Mouse (Mus musculus) forebrain, embryonic 11.5 days (tissue): ENCODE data around the gene Dapk1. TPM values are rescaled to one million over a fixed set of nuclear protein-coding genes. Genes with fewer than 3 reads are reported as not detected.

Experiments used
- ATAC-seq: fragments of 200-750 bp; cut with Nextera tagmentation; replicated peaks from 2 replicates; pipeline ENCODE4 v1.8.0; 2017; ENCODE audit warnings: moderate TSS enrichment; ENCODE audit not compliant: low FRiP score
- DNase-seq: peaks from one replicate; pipeline ENCODE4 v3.0.0-alpha.2; 2017; ENCODE audit warnings: low spot score
- H3K27ac ChIP-seq: fragments of 300-500 bp; sonication (generic); 2 replicates; pipeline ENCODE4 v1.5.1; 2014; ENCODE audit warnings: low read depth, low read length
- H3K27me3 ChIP-seq: fragments of 300-500 bp; sonication (generic); 2 replicates; pipeline ENCODE4 v1.6.1; 2014; ENCODE audit warnings: mild to moderate bottlenecking, low read length, mixed read lengths; ENCODE audit not compliant: control insufficient read depth, insufficient read depth
- H3K36me3 ChIP-seq: fragments of 300-500 bp; sonication (generic); 2 replicates; pipeline ENCODE4 v1.6.1; 2014; ENCODE audit warnings: mild to moderate bottlenecking, low read length, moderate library complexity, mixed read lengths; ENCODE audit not compliant: control insufficient read depth, insufficient read depth
- H3K4me1 ChIP-seq: fragments of 300-500 bp; sonication (generic); replicated peaks from 2 replicates; pipeline ENCODE4 v1.6.1; 2014; ENCODE audit warnings: low read length, mixed read lengths; ENCODE audit not compliant: control insufficient read depth, insufficient read depth
- H3K4me2 ChIP-seq: fragments of 300-500 bp; sonication (generic); 2 replicates; pipeline ENCODE4 v1.6.1; 2014; ENCODE audit warnings: low read depth, mild to moderate bottlenecking, low read length, moderate library complexity, mixed read lengths; ENCODE audit not compliant: severe bottlenecking
- H3K4me3 ChIP-seq: fragments of 300-500 bp; sonication (generic); 2 replicates; pipeline ENCODE4 v1.5.1; 2014; ENCODE audit warnings: low read depth, low read length
- H3K9ac ChIP-seq: fragments of 300-500 bp; sonication (generic); 2 replicates; pipeline ENCODE4 v1.6.1; 2014; ENCODE audit warnings: low read length
- H3K9me3 ChIP-seq: fragments of 300-500 bp; sonication (generic); 2 replicates; pipeline ENCODE4 v1.6.1; 2016; ENCODE audit warnings: low read length, mixed read lengths; ENCODE audit not compliant: control insufficient read depth
- WGBS: fragments of 180-500 bp; shearing (Covaris S2); extraction: QIAGEN DNeasy Blood & Tissue Kit; methylation state at CpG from one replicate; pipeline ENCODE4 v1.1.7; 2014; 5-methylcytosine and 5-hydroxymethylcytosine counted together
- polyA plus RNA-seq: library from polyadenylated mRNA; unstranded; fragments of >200 nt; fragmentation: Nextera tagmentation; extraction: Ambion mirVana; gene quantifications from 2 replicates; pipeline ENCODE4 v1.2.1, GENCODE M21; 2014

Gene Dapk1
- polyA plus RNA-seq, 1 experiment from 2014 or later = 25.3 TPM

DNA sequence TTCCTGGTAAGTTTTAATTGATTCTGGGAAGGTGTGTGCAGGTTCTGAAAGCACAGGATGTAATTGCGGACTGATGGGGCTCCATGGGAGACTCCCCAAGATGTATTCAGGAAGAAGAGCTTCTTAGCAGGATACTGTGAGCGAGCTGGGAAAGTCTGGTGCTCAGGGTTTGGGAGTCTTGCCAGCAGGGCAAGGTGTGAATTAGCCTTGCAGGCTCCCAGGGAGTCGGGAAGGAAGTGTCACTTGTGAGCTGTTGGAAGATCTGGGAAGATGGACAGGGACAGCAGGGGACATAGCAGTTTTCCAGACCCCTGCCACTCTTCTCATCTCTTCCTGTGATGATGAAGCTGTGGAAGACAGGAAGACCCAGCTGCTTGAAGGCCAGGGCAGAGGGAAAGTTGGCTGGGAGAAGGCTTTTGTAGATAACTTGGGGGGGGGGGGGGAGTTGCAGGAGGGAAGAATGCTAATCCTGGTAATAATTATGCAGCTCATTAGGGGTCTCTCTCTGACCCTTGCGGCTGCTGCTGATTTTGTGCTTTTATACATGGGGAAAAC is 19.7 kb downstream of the Dapk1 start:
- no peak for ATAC-seq
- Histone ChIP-seq H3K27me3 (no peaks in the 10 kb centered on the region), H3K36me3 (no peaks in the 10 kb centered on the region; the same call in 1 of the 2 replicates), H3K9me3 (no peaks in the 10 kb centered on the region), H3K4me3 (no peak overlapping the region), H3K4me1 (peaks cover 2% of the 10 kb centered on the region; the same call in 1 of the 2 replicates), H3K9ac (no peak overlapping the region), H3K27ac (no peak overlapping the region), H3K4me2 (no peak overlapping the region)
- WGBS = 47% methylated on average over 4 of the region's 4 CpGs
- DNase-seq = no peak

- Histone ChIP-seq H3K27me3 (no peaks in the 10 kb centered on the region), H3K4me1 (peaks cover 4% of the 10 kb centered on the region; the same call in 1 of the 2 replicates), H3K4me2 (no peak overlapping the region), H3K27ac (no peak overlapping the region), H3K9me3 (no peaks in the 10 kb centered on the region), H3K4me3 (no peak overlapping the region), H3K36me3 (no peaks in the 10 kb centered on the region; the same call in 1 of the 2 replicates), H3K9ac (no peak overlapping the region)
- WGBS = 84% methylated on average over 7 of the region's 7 CpGs
- DNase-seq (no peak), ATAC-seq (no peak)
Observed at GRCm38 (mm10) chr13:60625581-60625980, 23.8 kb downstream of the Dapk1 start.

DNA sequence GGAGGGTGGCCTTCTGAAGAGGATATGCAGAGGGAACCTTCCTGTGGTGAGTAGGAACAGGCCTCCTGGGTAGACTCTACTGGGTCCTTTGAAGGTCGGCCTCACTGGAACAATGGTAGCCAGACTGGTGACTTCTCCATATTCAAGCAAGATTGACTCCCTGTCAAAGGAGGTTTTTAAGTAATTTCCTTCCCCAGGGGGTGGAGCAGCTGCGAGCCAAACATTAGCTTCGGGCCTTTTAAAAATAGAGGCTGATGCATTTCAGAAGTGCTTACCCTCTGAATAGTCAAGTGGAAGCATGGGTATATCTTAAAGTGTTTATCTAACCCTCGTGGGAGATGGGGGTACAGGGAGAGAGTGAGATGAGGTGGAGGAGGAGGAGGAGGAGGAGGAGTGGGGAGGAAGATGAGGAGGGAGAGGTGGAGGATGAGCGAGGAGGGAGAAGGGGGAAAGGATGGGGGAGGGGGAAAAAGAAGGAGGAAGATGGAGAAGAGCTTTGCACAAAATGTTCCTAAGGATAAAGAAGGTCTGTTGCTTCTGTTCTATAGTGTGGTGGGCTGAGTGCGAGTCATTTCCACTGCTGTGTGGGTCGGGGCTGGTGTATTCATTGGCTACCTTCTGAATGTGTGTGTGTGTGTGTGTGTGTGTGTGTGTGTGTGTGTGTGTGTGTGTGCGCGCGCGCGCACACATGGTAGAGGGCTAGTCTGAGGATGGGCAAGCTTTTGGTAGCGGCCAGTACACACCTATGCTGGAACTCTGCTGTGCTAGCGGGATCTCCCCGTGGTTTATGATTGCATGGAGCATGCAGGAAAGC is 26.3 kb downstream of the Dapk1 start:
- Histone ChIP-seq H3K27ac (no peak overlapping the region), H3K4me2 (no peak overlapping the region), H3K36me3 (no peaks in the 10 kb centered on the region), H3K4me3 (no peak overlapping the region), H3K9ac (no peak overlapping the region), H3K27me3 (no peaks in the 10 kb centered on the region), H3K4me1 (peaks cover 2% of the 10 kb centered on the region; the same call in 1 of the 2 replicates), H3K9me3 (no peaks in the 10 kb centered on the region)
- WGBS = 20% methylated on average over 15 of the region's 15 CpGs
- no peak for DNase-seq
- no peak for ATAC-seq

DNA sequence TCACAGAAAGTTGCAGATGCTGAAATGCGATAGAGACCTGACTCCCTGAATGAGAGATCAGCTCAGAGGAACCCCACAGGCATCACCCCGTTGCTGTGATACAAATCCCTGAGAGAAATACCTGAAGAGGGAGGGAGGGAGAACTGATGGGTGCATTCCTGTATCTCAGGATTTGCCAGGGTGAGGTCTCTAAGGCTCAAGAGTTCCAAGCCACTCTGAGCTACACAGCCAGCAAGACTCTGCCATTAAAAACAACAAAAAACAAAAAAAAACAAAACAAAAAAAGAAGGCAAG is 26.9 kb downstream of the Dapk1 start:
- H3K9ac ChIP-seq = no peak overlapping the region
- no peaks in the 10 kb centered on the region for H3K36me3 ChIP-seq
- no peak for ATAC-seq
- H3K4me2 ChIP-seq = no peak overlapping the region
- peaks cover 2% of the 10 kb centered on the region; the same call in 1 of the 2 replicates for H3K4me1 ChIP-seq
- WGBS = 8% methylated on average over 2 of the region's 2 CpGs
- no peak overlapping the region for H3K27ac ChIP-seq
- DNase-seq = no peak
- H3K4me3 ChIP-seq = no peak overlapping the region
- no peaks in the 10 kb centered on the region for H3K27me3 ChIP-seq
- H3K9me3 ChIP-seq = no peaks in the 10 kb centered on the region

GRCm38 (mm10) chr13:60629419-60629818 is 27.7 kb downstream of the Dapk1 start:
- no peak for ATAC-seq

GRCm38 (mm10) chr13:60633945-60634344 is 32.2 kb downstream of the Dapk1 start:
- no peak overlapping the region for H3K27ac ChIP-seq
- no peak for ATAC-seq
- no peaks in the 10 kb centered on the region for H3K9me3 ChIP-seq
- H3K36me3 ChIP-seq = no peaks in the 10 kb centered on the region
- H3K27me3 ChIP-seq = no peaks in the 10 kb centered on the region
- no peaks in the 10 kb centered on the region for H3K4me1 ChIP-seq
- H3K4me3 ChIP-seq = no peak overlapping the region
- H3K4me2 ChIP-seq = no peak overlapping the region
- no peak for DNase-seq
- H3K9ac ChIP-seq = no peak overlapping the region
- 43% methylated on average over 6 of the region's 6 CpGs for WGBS

More at GRCm38 (mm10) chr13:60629419-60629818, 27.7 kb downstream of the Dapk1 start:
- H3K9me3 ChIP-seq = no peaks in the 10 kb centered on the region
- H3K27me3 ChIP-seq = no peaks in the 10 kb centered on the region
- H3K4me3 ChIP-seq = no peak overlapping the region
- DNase-seq = no peak
- no peaks in the 10 kb centered on the region for H3K36me3 ChIP-seq
- H3K27ac ChIP-seq = no peak overlapping the region
- WGBS = 96% methylated on average over 9 of the region's 9 CpGs
- H3K4me1 ChIP-seq = peaks cover 2% of the 10 kb centered on the region; the same call in 1 of the 2 replicates
- no peak overlapping the region for H3K4me2 ChIP-seq
- H3K9ac ChIP-seq = no peak overlapping the region

DNA sequence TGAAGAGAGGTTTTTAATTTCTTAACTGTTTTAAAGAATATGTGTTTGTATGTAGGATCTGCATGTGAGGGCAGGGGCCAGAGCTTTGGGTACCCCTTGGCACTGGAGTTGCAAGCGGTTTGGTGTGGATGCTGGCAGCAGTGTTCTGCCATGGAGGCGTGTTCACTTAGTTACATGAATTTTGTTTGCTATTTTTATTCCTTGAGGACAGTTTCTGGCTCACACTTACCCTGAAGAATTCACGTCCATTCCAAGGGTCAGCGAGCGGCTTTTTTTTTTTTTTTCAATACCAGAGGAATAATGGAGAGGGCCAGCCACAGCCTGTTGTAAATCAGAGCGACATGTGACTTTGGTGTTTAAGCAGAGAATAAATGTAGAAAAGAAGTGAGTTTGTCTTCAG is 33.9 kb downstream of the Dapk1 start:
- Histone ChIP-seq H3K27ac (no peak overlapping the region), H3K4me2 (no peak overlapping the region), H3K9ac (no peak overlapping the region), H3K36me3 (no peaks in the 10 kb centered on the region), H3K4me1 (no peaks in the 10 kb centered on the region), H3K9me3 (no peaks in the 10 kb centered on the region), H3K27me3 (no peaks in the 10 kb centered on the region), H3K4me3 (no peak overlapping the region)
- WGBS = 81% methylated on average over 6 of the region's 6 CpGs
- DNase-seq (no peak), ATAC-seq (no peak)

GRCm38 (mm10) chr13:60639482-60640055 is 37.8 kb downstream of the Dapk1 start:
- no peaks in the 10 kb centered on the region for H3K9me3 ChIP-seq
- no peaks in the 10 kb centered on the region for H3K36me3 ChIP-seq
- WGBS = 79% methylated on average over 11 of the region's 11 CpGs
- H3K9ac ChIP-seq = no peak overlapping the region
- no peak overlapping the region for H3K4me2 ChIP-seq
- no peak overlapping the region for H3K4me3 ChIP-seq
- H3K4me1 ChIP-seq = no peaks in the 10 kb centered on the region
- ATAC-seq (no peak), DNase-seq (no peak)
- H3K27ac ChIP-seq = no peak overlapping the region
- H3K27me3 ChIP-seq = no peaks in the 10 kb centered on the region
